Mouse (Mus musculus) retina, adult 2 months (tissue): ENCODE data around the gene Lgalsl.

Source experiments
- DNase-seq: peaks from one replicate; pipeline ENCODE4 v3.0.0-alpha.2; 2012; ENCODE audit warnings: low read depth, low spot score

Lgalsl gene

GRCm38 (mm10) chr11:20823961-20824360 is 6.9 kb downstream of the Lgalsl start:
- no peak for DNase-seq

DNA sequence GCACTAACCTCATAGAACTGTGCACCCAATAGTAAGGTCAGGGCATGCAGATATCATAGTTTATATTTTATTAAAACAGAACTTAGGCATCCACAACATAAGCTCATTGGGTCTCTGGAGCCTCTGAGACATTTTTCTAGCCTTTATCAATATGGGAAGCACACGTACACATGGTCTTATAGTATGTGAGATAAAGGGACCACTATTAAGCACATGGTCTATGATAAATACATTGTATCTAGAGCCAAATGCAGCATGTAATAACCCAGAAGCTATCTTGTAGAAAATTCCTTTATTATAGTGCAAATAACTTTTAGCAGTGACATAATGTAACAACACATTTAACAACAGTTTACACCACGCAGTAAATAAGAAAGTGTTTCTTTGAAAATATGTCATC is 7.6 kb downstream of the Lgalsl start:
- DNase-seq, result no peak

DNA sequence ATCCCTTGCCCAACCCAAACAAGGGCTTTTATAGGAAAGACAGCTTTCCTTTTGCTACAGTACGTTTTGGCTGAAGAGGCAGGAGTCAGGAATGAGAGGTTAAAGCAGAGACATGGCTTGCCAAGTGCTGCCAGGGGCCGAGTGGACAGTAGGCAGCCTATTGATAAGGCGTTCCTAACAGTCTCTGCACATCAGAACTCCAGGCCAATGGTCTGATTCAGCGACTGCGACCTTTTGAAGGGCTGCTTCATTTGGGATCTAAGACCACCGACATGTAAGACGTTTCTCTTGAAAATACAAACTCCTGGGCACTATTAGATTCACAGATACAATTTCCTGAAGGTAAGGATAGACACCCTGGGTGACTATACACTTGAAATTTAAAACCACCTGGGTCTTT is 9.5 kb downstream of the Lgalsl start:
- DNase-seq, result no peak

DNA sequence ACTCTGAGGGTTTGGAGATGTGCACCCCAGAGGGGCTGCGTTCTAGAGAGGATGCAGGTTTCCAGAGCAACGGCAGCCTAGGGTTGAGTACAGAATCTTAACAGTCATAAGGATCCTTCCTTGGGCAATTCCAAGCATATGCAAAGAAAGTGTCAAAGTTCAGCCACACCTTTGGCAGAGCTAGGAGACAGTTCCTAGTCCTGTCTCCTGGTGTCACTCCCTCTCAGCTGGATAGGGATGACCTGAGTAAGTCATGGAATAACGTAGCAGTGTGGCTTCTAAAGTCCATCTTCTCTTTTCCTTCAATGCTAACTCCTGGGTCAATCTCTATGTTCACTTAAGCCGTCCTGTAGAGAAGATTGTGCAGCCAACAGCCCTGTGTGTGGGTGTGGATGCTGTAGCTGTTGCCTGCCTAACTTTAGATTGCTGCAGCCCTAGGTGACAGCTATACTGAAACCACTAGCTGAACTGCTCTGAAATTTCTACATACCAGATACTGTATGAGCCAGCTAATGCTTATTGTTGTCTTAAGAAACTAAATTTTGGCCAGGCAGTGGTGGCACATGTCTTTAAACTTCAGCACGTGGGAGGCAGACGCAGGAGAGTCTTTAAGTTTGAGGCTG is 16.8 kb downstream of the Lgalsl start:
- DNase-seq, result no peak

DNA sequence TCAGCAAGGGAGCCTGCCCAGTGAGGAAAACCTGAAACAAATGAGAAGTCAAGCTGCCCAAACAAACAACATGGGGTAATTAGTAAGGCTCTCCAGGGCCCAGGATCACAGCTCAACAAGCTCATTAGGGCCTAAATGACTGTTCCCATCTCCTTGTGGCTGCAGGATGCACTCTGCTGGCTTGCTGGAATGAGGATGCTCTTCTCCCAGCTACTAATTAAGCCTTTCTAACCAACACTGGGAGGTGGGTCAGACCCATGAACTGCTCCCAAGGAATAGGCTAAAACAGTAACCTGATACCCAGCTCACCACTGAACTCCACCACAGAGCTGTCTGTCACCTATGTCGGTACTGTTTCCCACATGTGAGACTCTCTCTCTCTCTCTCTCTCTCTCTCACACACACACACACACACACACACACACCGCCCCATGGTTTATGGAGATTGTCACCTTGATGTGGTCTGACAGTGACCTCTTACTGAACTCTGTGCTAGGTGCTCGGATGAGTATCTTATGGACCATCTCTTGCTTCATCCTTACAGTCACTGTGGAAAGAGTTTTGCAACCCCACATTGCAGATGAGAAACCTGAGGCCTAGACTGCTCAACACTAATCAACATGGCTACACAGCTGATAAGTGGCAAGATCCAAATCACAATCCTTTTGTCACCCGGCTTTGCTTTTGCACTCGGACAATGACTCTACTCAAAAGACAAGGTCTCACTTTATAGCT is 18.5 kb downstream of the Lgalsl start:
- DNase-seq, result no peak

DNA sequence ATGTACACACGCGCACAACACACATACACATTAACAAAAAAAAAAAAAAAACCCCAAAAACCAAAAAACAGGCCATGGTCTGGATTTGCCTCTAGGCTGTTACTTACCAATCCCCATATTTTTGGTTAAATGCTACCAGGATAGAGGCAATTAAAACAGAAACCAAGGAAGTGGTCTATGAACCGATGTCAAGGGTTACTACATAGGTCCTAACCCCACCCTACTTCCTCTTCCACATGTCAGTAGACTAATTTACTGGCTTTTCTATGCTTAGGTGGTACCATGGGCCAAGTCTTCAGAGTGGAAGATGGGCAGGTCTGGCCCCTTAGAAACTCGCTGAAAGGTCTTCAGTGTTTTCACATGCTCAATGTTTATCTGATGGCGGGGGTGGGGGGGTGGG is 24.2 kb downstream of the Lgalsl start:
- DNase-seq, result no peak

DNA sequence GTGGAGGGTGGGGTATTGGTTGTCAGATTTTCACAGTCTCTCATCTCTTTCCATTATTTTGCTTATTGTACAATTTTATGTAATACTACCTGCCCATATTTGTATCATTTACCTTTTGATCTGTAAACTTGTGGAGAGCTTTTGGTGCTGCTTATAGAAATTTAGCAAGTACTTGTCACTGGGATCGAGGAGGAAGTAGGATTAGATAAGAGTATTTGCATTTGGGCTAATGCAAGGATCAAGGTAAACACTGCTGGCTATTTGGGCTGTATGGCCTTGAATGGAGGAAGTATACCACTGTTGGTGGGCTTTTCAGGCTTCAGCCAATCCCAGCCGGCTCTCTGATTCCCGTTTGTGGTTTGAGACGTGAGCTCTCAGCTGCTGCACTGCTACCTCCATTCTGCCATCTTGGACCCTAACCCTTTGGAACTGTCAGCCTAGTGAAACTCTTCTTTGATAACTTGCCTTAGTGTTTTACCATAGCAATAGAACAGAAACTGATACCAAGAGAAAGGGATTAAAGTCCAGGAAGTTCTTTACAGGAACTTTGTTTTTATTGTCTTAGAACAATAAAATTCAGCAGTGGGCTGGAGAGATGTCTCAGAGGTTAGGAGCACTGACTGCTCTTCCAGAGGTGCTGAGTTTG is 25.1 kb downstream of the Lgalsl start:
- no peak for DNase-seq

DNA sequence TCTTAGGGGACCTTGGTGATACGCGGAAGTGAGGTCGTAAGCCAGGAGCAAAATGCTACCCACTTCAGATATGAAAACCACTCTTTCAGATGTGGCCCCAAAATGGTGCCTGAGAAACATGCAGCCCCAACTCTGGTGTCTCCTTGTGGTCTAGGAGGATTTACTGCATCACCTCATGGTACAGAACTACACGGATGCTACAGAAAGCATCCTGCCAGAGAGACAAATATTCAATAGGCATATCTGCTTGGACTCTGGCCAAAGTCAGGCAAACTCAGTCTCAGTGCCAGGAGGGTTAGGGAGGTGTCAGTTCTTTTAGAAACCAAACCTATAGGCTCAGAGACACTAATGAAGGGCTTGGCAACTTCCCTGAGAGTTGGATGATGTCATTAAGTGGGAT is 26.4 kb downstream of the Lgalsl start:
- DNase-seq, result no peak

DNA sequence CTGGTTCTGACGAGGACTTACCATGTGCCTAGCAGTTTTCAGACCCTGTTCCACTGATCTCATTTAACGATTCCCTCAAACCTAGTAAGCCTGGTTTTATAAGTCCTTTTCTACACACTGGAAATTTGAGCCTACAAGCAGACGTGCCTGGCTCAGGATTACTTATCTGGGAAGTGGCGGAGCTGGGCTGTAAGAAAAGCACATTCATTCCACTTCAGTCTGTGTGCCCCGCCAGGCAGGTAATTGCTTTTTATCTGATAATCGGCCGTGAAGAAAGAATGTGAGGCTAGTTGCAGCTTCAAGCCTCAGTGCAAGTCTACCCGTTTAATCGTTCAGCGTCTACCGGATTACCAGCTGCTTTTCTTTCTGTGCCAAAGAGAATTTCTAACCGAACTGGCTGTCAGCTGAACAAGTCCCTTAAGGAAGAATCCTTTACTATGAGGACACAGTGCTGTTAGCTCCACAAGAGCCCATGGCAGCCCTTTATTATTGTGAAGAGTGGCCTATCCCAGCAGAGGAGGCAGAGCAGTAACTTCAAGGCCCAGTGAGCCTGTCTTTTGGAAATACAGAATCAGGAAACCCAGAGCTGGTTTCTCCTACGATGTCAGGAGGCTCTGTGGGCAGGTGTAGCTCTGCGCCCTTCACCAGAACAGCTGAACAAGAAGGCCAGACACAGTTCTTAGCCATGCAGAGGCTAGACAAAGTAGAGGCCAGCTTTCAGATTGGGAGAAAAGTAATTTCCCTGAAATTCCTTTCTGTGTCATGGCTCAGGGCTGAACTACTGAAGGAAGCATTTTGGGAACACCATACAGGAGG is 30.4 kb downstream of the Lgalsl start:
- no peak for DNase-seq

GRCm38 (mm10) chr11:20797841-20798240 is 33.0 kb downstream of the Lgalsl start:
- no peak for DNase-seq

- DNase-seq, result no peak
Observed at GRCm38 (mm10) chr11:20795466-20795865, 35.4 kb downstream of the Lgalsl start.

GRCm38 (mm10) chr11:20794913-20795254 is 36.0 kb downstream of the Lgalsl start:
- DNase-seq, result no peak

DNA sequence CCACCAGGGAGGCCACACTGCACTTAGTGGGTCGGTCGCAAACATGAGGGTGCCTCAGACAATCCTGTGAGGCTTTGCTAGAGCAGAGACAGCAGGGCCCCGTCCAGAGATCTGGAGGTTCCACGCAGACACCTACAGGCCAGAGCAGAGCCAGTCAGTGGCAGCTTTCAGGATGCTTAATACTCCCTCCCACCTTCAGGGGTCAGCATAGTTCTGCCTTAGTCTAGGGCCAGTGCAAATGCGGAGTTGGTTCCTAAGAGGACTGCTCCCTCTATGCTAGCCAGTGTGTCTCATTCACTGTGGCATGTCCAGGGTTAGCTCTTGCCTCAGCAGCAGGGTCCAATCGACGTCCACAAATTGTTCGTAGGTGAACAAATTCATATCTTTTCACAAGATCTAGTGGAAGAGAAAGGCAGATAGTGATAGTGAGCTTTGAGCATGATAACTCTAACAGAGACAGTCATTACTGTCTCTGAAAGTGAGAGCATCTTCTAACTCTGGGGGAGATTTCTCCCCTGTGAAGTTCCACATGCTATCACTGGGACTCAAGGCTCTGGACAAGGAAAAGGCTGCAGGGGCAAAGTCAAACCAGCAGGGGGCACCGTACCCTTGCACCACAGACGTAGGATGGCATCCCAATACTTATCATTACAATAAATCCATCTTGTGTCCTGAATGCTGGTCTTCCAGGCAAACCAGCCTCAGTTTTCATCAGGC is 36.5 kb downstream of the Lgalsl start:
- DNase-seq, result peak; percentile 66

GRCm38 (mm10) chr11:20793676-20794075 is 37.2 kb downstream of the Lgalsl start:
- no peak for DNase-seq

GRCm38 (mm10) chr11:20792667-20793066 is 38.2 kb downstream of the Lgalsl start:
- no peak for DNase-seq

GRCm38 (mm10) chr11:20791334-20791733 is 39.5 kb downstream of the Lgalsl start:
- no peak for DNase-seq

DNA sequence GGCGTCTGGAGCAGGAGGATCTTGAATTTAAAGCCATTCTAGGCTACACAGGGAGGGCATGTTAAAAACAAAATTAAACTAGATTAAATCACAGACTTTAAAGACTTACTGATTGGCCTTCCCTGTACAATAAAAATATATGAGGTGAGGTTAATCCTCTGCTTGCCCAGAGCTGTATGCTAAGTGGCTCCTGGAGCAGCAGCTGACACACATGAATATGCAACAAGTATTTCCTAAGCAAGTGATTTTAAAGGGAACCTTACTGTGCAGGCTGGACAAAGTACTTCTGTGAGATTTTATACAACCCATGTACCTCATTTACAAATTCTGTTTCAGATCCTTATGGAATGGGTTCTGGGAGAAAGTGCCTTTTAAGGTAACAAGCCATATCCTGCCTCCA is 41.8 kb downstream of the Lgalsl start:
- no peak for DNase-seq

GRCm38 (mm10) chr11:20788070-20788469 is 42.8 kb downstream of the Lgalsl start:
- no peak for DNase-seq

DNA sequence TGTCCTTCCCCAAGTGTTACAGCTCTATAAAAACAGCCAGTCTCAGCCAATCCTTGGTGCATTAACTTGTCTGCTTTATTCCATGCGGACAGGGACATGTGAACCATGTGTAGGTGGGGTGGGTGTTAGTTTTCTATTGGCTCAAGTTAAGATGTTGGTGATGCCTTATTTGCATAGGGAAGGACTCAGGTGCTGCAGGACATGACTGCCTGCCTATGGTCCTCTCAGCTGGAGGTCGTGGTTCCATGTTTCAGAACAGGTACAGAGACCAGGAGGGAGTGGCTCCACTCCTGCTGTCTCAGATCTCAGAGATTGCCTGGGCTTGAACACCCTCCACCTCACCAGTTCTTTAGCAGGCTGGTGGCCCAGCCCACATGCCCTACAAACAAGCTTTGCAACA is 44.7 kb downstream of the Lgalsl start:
- DNase-seq, result no peak

- DNase-seq, result no peak
Observed at GRCm38 (mm10) chr11:20785186-20785585, 45.7 kb downstream of the Lgalsl start.

GRCm38 (mm10) chr11:20784776-20785175 is 46.1 kb downstream of the Lgalsl start:
- DNase-seq, result no peak

- no peak for DNase-seq
Observed at GRCm38 (mm10) chr11:20783467-20783866, 47.4 kb downstream of the Lgalsl start.
